Mouse (Mus musculus): ENCODE results near the gene Atrn. TPM values are rescaled to one million over a fixed set of nuclear protein-coding genes. Genes with fewer than 3 reads are reported as not detected.
A peak's percentile ranks its signal among the peaks of the same experiment; 100 is the strongest.

Gene Atrn
- polyA plus RNA-seq, 1 experiment from 2014 or later: 9.4 TPM

- no peaks in the 10 kb centered on the region for H3K9me3 ChIP-seq (ENCODE audit: control insufficient read depth, low read length)
- no peak overlapping the region for H3K9ac ChIP-seq (ENCODE audit: low read depth, low read length)
- H3K4me3 ChIP-seq (ENCODE audit: low read depth, low read length): no peak overlapping the region
- H3K4me2 ChIP-seq (ENCODE audit: low read depth, low read length): no peak overlapping the region
- no peaks in the 10 kb centered on the region for H3K4me1 ChIP-seq (ENCODE audit: control insufficient read depth, insufficient read depth, low read length)
- no peak overlapping the region for H3K27ac ChIP-seq (replicated peaks; ENCODE audit: low read depth, low read length)
- no peaks in the 10 kb centered on the region for H3K27me3 ChIP-seq (replicated peaks; ENCODE audit: control insufficient read depth, insufficient read depth, low read length)
- 78% methylated on average over 2 of the region's 2 CpGs for WGBS
- ATAC-seq (ENCODE audit: low read depth): no peak
- 0 out of 2 replicates have a peak, but pooled peaks cover 3% of the 10 kb centered on the region for H3K36me3 ChIP-seq (ENCODE audit: control insufficient read depth, insufficient read depth, low read length)
- DNase-seq (ENCODE audit: low spot score): no peak
Observed at GRCm38 (mm10) chr2:130898783-130899182, 7.5 kb upstream of the Atrn start.

DNA sequence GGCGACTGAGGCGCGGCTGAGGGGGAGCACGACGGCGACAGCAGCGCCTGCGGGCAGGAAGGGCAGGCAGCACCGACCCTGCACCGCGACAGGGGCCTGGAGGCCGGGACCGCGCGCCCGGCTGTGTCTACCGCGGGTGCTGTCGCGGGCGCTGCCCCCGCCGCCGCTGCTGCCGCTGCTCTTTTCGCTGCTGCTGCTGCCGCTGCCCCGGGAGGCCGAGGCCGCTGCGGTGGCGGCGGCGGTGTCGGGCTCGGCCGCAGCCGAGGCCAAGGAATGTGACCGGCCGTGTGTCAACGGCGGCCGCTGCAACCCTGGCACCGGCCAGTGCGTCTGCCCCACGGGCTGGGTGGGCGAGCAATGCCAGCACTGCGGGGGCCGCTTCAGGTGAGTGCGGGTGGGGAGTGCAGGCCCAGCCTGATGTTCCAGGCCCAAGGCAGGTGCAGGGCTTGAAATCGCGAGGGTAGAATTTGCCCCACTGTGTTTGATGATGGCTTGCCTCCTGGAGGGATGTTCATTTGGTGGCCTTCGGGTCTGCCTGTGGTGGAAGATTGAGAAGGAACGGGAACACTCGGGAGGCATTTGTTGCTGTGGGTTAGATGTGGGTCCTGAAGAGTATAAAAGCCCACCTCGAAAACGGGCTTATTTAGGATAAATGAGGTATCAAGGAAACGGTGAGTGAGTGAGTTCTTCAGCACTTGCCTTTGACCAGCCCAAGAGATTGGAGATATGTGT lies 455 bp downstream of the Atrn start:
- H3K9ac ChIP-seq (ENCODE audit: low read depth, low read length): peak overlapping the region; percentile 94
- H3K4me1 ChIP-seq (ENCODE audit: control insufficient read depth, insufficient read depth, low read length): peaks cover 18% of the 10 kb centered on the region
- H3K9me3 ChIP-seq (ENCODE audit: control insufficient read depth, low read length): no peaks in the 10 kb centered on the region
- no peaks in the 10 kb centered on the region for H3K27me3 ChIP-seq (replicated peaks; ENCODE audit: control insufficient read depth, insufficient read depth, low read length)
- DNase-seq (ENCODE audit: low spot score) (no peak), ATAC-seq (ENCODE audit: low read depth) (peak; percentile 64)
- peak overlapping the region; percentile 66 for H3K4me2 ChIP-seq (ENCODE audit: low read depth, low read length)
- WGBS: under 1% methylated on average over 12 of the region's 58 CpGs
- H3K27ac ChIP-seq (replicated peaks; ENCODE audit: low read depth, low read length): peak overlapping the region; percentile 68
- H3K36me3 ChIP-seq (ENCODE audit: control insufficient read depth, insufficient read depth, low read length): no peaks in the 10 kb centered on the region
- peak overlapping the region; percentile 99 for H3K4me3 ChIP-seq (ENCODE audit: low read depth, low read length)

DNA sequence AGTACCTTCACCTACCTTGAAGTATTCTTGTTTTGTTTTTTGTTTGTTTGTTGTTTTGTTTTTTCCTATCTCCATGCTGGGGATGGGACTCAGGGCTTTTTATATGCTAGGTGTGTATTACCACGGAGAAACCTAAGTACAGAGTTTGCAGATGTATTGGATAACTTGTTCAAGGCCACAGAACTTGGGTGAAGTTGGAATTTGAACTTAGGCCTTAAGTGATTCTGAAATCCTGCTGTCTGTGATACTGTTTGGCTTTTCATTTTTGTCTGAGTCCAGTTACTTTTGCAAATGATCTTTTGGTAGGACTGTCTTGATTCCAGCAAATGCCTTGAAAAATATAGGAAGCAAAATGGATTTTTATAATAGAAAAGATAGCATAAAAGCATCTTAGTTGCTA lies 5.4 kb downstream of the Atrn start:
- Histone ChIP-seq H3K27me3 (replicated peaks; ENCODE audit: control insufficient read depth, insufficient read depth, low read length) (no peaks in the 10 kb centered on the region), H3K4me2 (ENCODE audit: low read depth, low read length) (no peak overlapping the region), H3K36me3 (ENCODE audit: control insufficient read depth, insufficient read depth, low read length) (no peaks in the 10 kb centered on the region), H3K9ac (ENCODE audit: low read depth, low read length) (no peak overlapping the region), H3K4me1 (ENCODE audit: control insufficient read depth, insufficient read depth, low read length) (peaks cover 26% of the 10 kb centered on the region), H3K9me3 (ENCODE audit: control insufficient read depth, low read length) (no peaks in the 10 kb centered on the region), H3K27ac (replicated peaks; ENCODE audit: low read depth, low read length) (no peak overlapping the region), H3K4me3 (ENCODE audit: low read depth, low read length) (no peak overlapping the region)
- ATAC-seq (ENCODE audit: low read depth): no peak
- WGBS: 76% methylated on average over 1 of the region's 1 CpGs
- DNase-seq (ENCODE audit: low spot score): no peak

DNA sequence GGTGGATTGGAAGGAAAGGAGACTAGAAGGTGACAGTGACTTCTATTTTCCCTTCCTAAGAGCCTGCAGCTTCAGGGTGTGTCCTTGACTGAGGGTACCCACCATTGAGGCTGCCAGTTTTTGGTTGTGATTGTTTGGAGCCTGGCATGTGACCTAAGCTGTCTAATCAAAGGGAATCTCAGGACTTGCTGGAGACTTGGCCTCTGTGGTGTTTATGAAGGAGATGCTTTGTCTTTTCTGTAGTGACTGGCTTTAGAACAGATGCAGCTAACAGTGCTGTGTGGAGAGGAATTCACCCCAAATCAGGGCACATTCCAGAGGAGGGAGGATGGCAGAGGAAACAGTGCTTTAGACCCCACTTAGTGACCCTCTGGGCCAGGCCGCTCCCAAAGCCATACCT lies 8.6 kb downstream of the Atrn start:
- Histone ChIP-seq H3K9ac (ENCODE audit: low read depth, low read length) (0 out of 2 replicates have a peak overlapping the region, but pooled peaks have one; percentile 16), H3K4me1 (ENCODE audit: control insufficient read depth, insufficient read depth, low read length) (peaks cover 20% of the 10 kb centered on the region), H3K9me3 (ENCODE audit: control insufficient read depth, low read length) (no peaks in the 10 kb centered on the region), H3K36me3 (ENCODE audit: control insufficient read depth, insufficient read depth, low read length) (no peaks in the 10 kb centered on the region), H3K4me3 (ENCODE audit: low read depth, low read length) (no peak overlapping the region), H3K4me2 (ENCODE audit: low read depth, low read length) (no peak overlapping the region), H3K27me3 (replicated peaks; ENCODE audit: control insufficient read depth, insufficient read depth, low read length) (no peaks in the 10 kb centered on the region), H3K27ac (replicated peaks; ENCODE audit: low read depth, low read length) (peak overlapping the region; percentile 52; the same call in 1 of the 2 replicates)
- ATAC-seq (ENCODE audit: low read depth): no peak
- 76% methylated on average over 1 of the region's 1 CpGs for WGBS
- no peak for DNase-seq (ENCODE audit: low spot score)

DNA sequence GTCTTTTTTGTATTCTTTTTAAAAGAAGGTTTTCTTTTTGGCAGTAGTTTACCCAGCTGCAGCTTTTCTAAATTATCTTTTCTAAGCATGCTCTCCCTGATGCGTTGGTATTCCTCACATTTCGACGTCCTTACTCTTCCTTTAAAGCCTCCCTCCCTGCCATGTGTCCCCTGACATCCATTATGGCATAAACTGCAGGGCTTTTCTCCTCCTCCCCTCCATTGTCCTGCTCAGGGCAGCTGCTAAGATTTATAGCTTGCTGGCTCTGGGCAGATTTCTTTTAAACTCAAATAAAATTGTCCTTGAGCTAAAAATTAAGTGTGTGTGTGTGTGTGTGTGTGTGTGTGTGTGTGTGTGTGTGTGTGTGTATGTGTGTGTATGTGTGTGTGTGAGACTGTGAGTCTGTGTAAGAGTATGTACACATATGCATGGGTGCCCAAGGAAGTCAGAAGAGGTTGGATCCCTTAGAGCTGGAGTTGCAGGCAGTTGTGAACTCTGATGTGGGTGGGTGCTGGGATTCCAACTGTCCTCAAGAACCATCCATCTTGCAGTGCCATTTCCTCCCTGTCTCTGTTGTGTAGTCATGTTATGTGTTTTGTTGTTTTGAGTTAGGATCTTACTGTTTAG lies 10.3 kb downstream of the Atrn start:
- ATAC-seq (ENCODE audit: low read depth): no peak
- Histone ChIP-seq H3K36me3 (ENCODE audit: control insufficient read depth, insufficient read depth, low read length) (no peaks in the 10 kb centered on the region), H3K4me3 (ENCODE audit: low read depth, low read length) (no peak overlapping the region), H3K4me1 (ENCODE audit: control insufficient read depth, insufficient read depth, low read length) (peaks cover 20% of the 10 kb centered on the region), H3K4me2 (ENCODE audit: low read depth, low read length) (no peak overlapping the region), H3K9me3 (ENCODE audit: control insufficient read depth, low read length) (no peaks in the 10 kb centered on the region), H3K27ac (replicated peaks; ENCODE audit: low read depth, low read length) (peak overlapping the region; percentile 77), H3K9ac (ENCODE audit: low read depth, low read length) (no peak overlapping the region), H3K27me3 (replicated peaks; ENCODE audit: control insufficient read depth, insufficient read depth, low read length) (no peaks in the 10 kb centered on the region)
- DNase-seq (ENCODE audit: low spot score): peak; percentile 82
- WGBS: 30% methylated on average over 3 of the region's 3 CpGs

DNA sequence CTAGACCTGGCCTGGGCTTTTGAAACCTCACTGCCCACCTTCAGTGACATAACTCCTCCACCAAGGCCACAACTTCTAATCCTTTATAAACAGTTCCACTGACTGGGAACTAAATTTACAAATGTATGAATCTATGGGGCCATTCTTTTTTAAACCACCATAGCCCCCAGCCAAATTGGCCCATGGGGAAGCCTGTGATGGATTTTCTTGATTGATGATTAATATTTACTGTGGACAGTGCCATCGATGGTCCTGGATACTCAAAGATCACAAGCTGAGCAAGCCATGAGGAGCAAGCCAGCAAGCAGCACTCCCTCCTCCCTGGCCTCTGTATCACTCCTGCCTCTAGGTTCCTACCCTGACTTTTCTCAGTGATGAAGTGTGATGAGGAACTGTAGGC lies 11.4 kb downstream of the Atrn start:
- H3K36me3 ChIP-seq (ENCODE audit: control insufficient read depth, insufficient read depth, low read length): no peaks in the 10 kb centered on the region
- 100% methylated on average over 1 of the region's 1 CpGs for WGBS
- peak overlapping the region; percentile 77; the same call in 1 of the 2 replicates for H3K27ac ChIP-seq (replicated peaks; ENCODE audit: low read depth, low read length)
- H3K9ac ChIP-seq (ENCODE audit: low read depth, low read length): no peak overlapping the region
- no peaks in the 10 kb centered on the region for H3K9me3 ChIP-seq (ENCODE audit: control insufficient read depth, low read length)
- DNase-seq (ENCODE audit: low spot score) (no peak), ATAC-seq (ENCODE audit: low read depth) (no peak)
- H3K4me1 ChIP-seq (ENCODE audit: control insufficient read depth, insufficient read depth, low read length): peaks cover 20% of the 10 kb centered on the region
- H3K4me2 ChIP-seq (ENCODE audit: low read depth, low read length): no peak overlapping the region
- H3K4me3 ChIP-seq (ENCODE audit: low read depth, low read length): no peak overlapping the region
- no peaks in the 10 kb centered on the region for H3K27me3 ChIP-seq (replicated peaks; ENCODE audit: control insufficient read depth, insufficient read depth, low read length)

- no peak for ATAC-seq (ENCODE audit: low read depth)
- 60% methylated on average over 5 of the region's 5 CpGs for WGBS
Observed at GRCm38 (mm10) chr2:130919062-130919593, 12.8 kb downstream of the Atrn start.

GRCm38 (mm10) chr2:130924950-130925349 lies 18.7 kb downstream of the Atrn start:
- Histone ChIP-seq H3K9ac (ENCODE audit: low read depth, low read length) (no peak overlapping the region), H3K4me1 (ENCODE audit: control insufficient read depth, insufficient read depth, low read length) (no peaks in the 10 kb centered on the region), H3K9me3 (ENCODE audit: control insufficient read depth, low read length) (no peaks in the 10 kb centered on the region), H3K27me3 (replicated peaks; ENCODE audit: control insufficient read depth, insufficient read depth, low read length) (no peaks in the 10 kb centered on the region), H3K27ac (replicated peaks; ENCODE audit: low read depth, low read length) (no peak overlapping the region), H3K36me3 (ENCODE audit: control insufficient read depth, insufficient read depth, low read length) (no peaks in the 10 kb centered on the region), H3K4me2 (ENCODE audit: low read depth, low read length) (no peak overlapping the region), H3K4me3 (ENCODE audit: low read depth, low read length) (no peak overlapping the region)
- no peak for DNase-seq (ENCODE audit: low spot score)
- ATAC-seq (ENCODE audit: low read depth): no peak
- 66% methylated on average over 2 of the region's 2 CpGs for WGBS

More at GRCm38 (mm10) chr2:130919062-130919593, 12.8 kb downstream of the Atrn start:
- Histone ChIP-seq H3K4me1 (ENCODE audit: control insufficient read depth, insufficient read depth, low read length) (peaks cover 18% of the 10 kb centered on the region), H3K36me3 (ENCODE audit: control insufficient read depth, insufficient read depth, low read length) (no peaks in the 10 kb centered on the region), H3K27ac (replicated peaks; ENCODE audit: low read depth, low read length) (no peak overlapping the region), H3K27me3 (replicated peaks; ENCODE audit: control insufficient read depth, insufficient read depth, low read length) (no peaks in the 10 kb centered on the region), H3K4me3 (ENCODE audit: low read depth, low read length) (no peak overlapping the region), H3K4me2 (ENCODE audit: low read depth, low read length) (no peak overlapping the region), H3K9me3 (ENCODE audit: control insufficient read depth, low read length) (no peaks in the 10 kb centered on the region), H3K9ac (ENCODE audit: low read depth, low read length) (no peak overlapping the region)
- DNase-seq (ENCODE audit: low spot score): no peak

All from embryonic facial prominence, embryonic 14.5 days (tissue).